Mouse (Mus musculus) lung, embryonic 14.5 days (tissue): Measurements from ENCODE around the gene Mindy1. TPM values are rescaled to one million over a fixed set of nuclear protein-coding genes. Genes with fewer than 3 reads are reported as not detected.
A peak's percentile ranks its signal among the peaks of the same experiment; 100 is the strongest.

Experiments used
- ATAC-seq: fragments of 200-750 bp; cut with Nextera tagmentation; 2 replicates; pipeline ENCODE4 v1.8.0; 2017; ENCODE audit warnings: mild to moderate bottlenecking, moderate TSS enrichment, moderate library complexity; ENCODE audit not compliant: insufficient read depth
- DNase-seq: peaks from one replicate; pipeline ENCODE4 v3.0.0-alpha.2; 2015
- H3K27ac ChIP-seq: fragments of 300-500 bp; sonication (generic); 2 replicates; pipeline ENCODE4 v1.5.1; 2014; ENCODE audit warnings: low read depth, mild to moderate bottlenecking, moderate library complexity
- H3K27me3 ChIP-seq: fragments of 300-500 bp; sonication (generic); 2 replicates; pipeline ENCODE4 v1.6.1; 2014; ENCODE audit warnings: low read length, control low read depth; ENCODE audit not compliant: insufficient read depth
- H3K36me3 ChIP-seq: fragments of 300-500 bp; sonication (generic); 2 replicates; pipeline ENCODE4 v1.6.1; 2014; ENCODE audit warnings: control low read depth; ENCODE audit not compliant: insufficient read depth
- H3K4me1 ChIP-seq: fragments of 300-500 bp; sonication (generic); 2 replicates; pipeline ENCODE4 v1.6.1; 2014; ENCODE audit warnings: antibody characterized with exemption, control low read depth; ENCODE audit not compliant: insufficient read depth
- H3K4me2 ChIP-seq: fragments of 300-500 bp; sonication (generic); 2 replicates; pipeline ENCODE4 v1.6.1; 2014; ENCODE audit warnings: mild to moderate bottlenecking
- H3K4me3 ChIP-seq: fragments of 300-500 bp; sonication (generic); 2 replicates; pipeline ENCODE4 v1.5.1; 2014; ENCODE audit warnings: low read depth, low read length
- H3K9ac ChIP-seq: fragments of 300-500 bp; sonication (generic); 2 replicates; pipeline ENCODE4 v1.6.1; 2014
- H3K9me3 ChIP-seq: fragments of 300-500 bp; sonication (generic); 2 replicates; pipeline ENCODE4 v1.6.1; 2016; ENCODE audit warnings: low read depth, low read length, control low read depth
- CTCF ChIP-seq: IDR thresholded peaks from 2 replicates; pipeline ENCODE4 v1.5.1; 2016; ENCODE audit warnings: antibody characterized with exemption, low read depth
- WGBS: fragments of 180-500 bp; shearing (Covaris S2); extraction: QIAGEN DNeasy Blood & Tissue Kit; methylation state at CpG from one replicate; pipeline ENCODE4 v1.1.7; 2014; 5-methylcytosine and 5-hydroxymethylcytosine counted together
- polyA plus RNA-seq: library from polyadenylated mRNA; unstranded; fragments of >200 nt; fragmentation: Nextera tagmentation; extraction: Ambion mirVana; gene quantifications from 2 replicates; pipeline ENCODE4 v1.2.1, GENCODE M21; 2014

Mindy1 gene
- polyA plus RNA-seq, 1 experiment from 2014 or later, result 40.0 TPM

- peak; percentile 43; the same call in 1 of the 2 replicates for ATAC-seq
- H3K27me3 ChIP-seq, result no peaks in the 10 kb centered on the region
- no peak within 1 kb of the TSS for H3K27ac ChIP-seq
- WGBS, result 43% methylated on average over 7 of the region's 7 CpGs
- H3K4me1 ChIP-seq, result no peaks in the 10 kb centered on the region
- no peak for TF ChIP-seq CTCF
- no peak within 1 kb of the TSS for H3K4me3 ChIP-seq
- no peaks in the 10 kb centered on the region for H3K9me3 ChIP-seq
- no peak within 1 kb of the TSS for H3K4me2 ChIP-seq
- no peak within 1 kb of the TSS for H3K9ac ChIP-seq
- no peak for DNase-seq
- no peaks in the 10 kb centered on the region for H3K36me3 ChIP-seq
These were observed 26.0 kb downstream of the Mindy1 start, which contains the start of gene Anxa9 for GRCm38 (mm10) chr3:95307100-95307499. Gene Anxa9 (minus strand): TSS chr3:95307176.

DNA sequence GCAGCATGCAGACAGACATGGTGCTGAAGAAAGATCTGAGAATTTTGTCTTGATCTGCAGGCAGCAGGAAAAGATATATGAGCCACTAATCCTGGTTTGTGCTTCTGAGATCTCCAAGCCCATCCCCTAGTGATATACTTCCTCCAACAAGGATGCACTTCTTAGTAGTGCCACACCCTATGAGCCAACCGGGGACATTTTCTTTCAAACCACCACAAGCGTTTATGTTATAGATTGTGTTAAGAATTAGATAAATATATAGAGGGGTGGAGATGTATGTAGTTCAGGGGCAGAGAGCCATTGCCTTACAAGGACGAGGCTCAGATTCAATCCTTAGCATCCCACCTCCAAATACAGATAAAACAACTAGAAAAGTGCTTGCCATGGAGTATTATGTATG, 29.4 kb downstream of the Mindy1 start:
- Histone ChIP-seq H3K9me3 (no peaks in the 10 kb centered on the region), H3K4me2 (no peak overlapping the region), H3K4me3 (no peak overlapping the region), H3K27me3 (no peaks in the 10 kb centered on the region), H3K9ac (no peak overlapping the region), H3K36me3 (no peaks in the 10 kb centered on the region), H3K4me1 (no peaks in the 10 kb centered on the region), H3K27ac (no peak overlapping the region)
- DNase-seq, result no peak
- WGBS, result 54% methylated on average over 3 of the region's 3 CpGs
- no peak for ATAC-seq
- no peak for TF ChIP-seq CTCF

DNA sequence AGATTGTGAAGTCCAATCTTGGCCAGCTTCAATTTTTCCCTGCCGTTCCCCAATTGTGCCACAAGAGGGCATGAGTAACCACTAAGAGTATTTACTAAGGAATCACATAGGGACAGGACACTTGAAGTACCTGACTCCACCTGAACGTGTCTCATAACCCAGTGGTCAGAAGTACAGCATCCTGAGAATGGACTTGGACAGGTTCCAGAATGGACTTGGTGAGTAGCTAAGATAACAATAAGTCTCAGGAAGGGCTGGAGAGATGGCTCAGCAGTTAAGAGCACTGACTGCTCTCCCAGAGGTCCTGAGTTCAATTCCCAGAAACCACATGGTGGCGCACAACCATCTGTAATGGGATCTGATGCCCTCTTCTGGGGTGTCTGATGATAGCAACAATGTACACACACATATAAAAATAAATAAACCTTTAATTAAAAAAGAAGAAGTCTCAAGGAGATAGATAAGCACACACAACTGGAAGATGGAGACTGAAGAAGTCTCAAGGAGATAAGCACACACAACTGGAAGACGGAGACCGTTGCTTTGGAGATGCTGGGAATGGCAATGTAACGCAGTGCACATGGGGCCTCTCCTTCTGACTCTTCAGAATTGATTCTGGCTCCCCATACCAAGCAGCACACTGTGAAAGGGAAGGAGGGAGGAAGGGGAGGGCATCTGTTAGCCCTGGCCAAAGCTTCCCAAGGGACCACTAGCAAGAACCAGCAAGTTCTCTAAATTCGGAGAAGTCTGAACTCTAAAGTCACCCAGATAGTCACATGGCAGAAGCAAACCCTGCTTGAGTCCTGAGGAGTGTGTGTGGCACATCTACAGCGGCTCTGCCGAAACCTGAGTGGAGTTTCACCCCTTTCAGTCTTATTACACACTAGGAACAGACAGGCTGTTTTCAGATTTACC, 30.1 kb downstream of the Mindy1 start:
- 0 out of 2 replicates have a peak, but pooled peaks cover under 1% of the 10 kb centered on the region for H3K4me1 ChIP-seq
- no peak overlapping the region for H3K9ac ChIP-seq
- no peak overlapping the region for H3K4me2 ChIP-seq
- H3K27me3 ChIP-seq, result no peaks in the 10 kb centered on the region
- H3K4me3 ChIP-seq, result no peak overlapping the region
- H3K9me3 ChIP-seq, result no peaks in the 10 kb centered on the region
- TF ChIP-seq CTCF, result peak; percentile 75
- ATAC-seq, result no peak
- WGBS, result 59% methylated on average over 9 of the region's 9 CpGs
- H3K27ac ChIP-seq, result no peak overlapping the region
- H3K36me3 ChIP-seq, result no peaks in the 10 kb centered on the region
- peak; percentile 90 for DNase-seq

DNA sequence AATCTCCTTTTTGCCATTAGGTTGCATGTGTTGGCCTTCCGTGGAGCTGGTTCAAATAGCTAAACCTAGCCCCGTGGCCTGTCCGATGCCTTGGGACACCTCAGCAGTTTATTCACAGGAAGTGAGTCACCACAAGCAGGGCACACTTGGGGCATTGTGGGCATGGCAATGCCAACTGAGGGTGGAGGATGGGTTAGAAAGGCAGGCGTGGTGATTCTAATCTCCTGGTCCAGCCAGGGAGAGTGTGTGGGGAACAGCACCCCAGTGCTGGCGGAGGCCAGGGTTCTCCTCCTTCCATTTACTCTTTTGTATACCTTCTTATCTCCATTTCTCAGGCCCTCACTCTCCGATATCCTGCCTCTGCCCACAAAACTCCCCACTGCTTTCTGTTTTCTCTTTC, 31.5 kb downstream of the Mindy1 start:
- Histone ChIP-seq H3K9ac (no peak overlapping the region), H3K36me3 (no peaks in the 10 kb centered on the region), H3K27me3 (no peaks in the 10 kb centered on the region), H3K9me3 (no peaks in the 10 kb centered on the region), H3K4me2 (no peak overlapping the region), H3K27ac (no peak overlapping the region), H3K4me3 (no peak overlapping the region), H3K4me1 (peaks cover 9% of the 10 kb centered on the region; the same call in 1 of the 2 replicates)
- 61% methylated on average over 6 of the region's 6 CpGs for WGBS
- ATAC-seq (no peak), DNase-seq (no peak)
- no peak for TF ChIP-seq CTCF

DNA sequence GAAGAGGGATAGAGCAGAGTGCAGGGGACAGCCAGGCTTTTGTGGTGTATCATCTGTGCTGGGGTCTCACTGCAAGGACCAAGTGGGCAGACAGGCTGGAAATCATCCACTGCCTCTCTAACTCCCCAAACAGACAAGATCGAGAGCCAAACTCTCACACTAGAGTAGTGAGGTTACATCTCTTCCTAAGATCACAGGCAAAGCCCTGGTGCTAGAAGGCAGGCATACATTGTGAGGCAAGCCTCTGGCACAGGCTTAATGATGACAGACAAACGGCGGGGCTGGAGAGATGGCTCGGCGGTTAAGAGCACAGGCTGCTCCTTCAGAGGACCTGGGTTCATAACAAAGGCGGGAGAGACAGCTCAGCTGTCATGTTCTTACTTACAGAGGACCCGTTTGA, 32.3 kb downstream of the Mindy1 start:
- Histone ChIP-seq H3K9me3 (no peaks in the 10 kb centered on the region), H3K4me2 (no peak overlapping the region), H3K36me3 (no peaks in the 10 kb centered on the region), H3K9ac (no peak overlapping the region), H3K27ac (no peak overlapping the region), H3K27me3 (no peaks in the 10 kb centered on the region), H3K4me1 (peaks cover 13% of the 10 kb centered on the region; the same call in 1 of the 2 replicates), H3K4me3 (no peak overlapping the region)
- ATAC-seq (no peak), DNase-seq (peak; percentile 13)
- TF ChIP-seq CTCF, result no peak
- WGBS, result 37% methylated on average over 7 of the region's 7 CpGs

- ATAC-seq, result no peak
- no peaks in the 10 kb centered on the region for H3K9me3 ChIP-seq
- DNase-seq, result no peak
- 65% methylated on average over 6 of the region's 6 CpGs for WGBS
- peak overlapping the region; percentile 92 for H3K4me2 ChIP-seq
- H3K27ac ChIP-seq, result no peak overlapping the region
- peak overlapping the region; percentile 94; the same call in 1 of the 2 replicates for H3K4me3 ChIP-seq
- H3K9ac ChIP-seq, result peak overlapping the region; percentile 99; the same call in 1 of the 2 replicates
- no peaks in the 10 kb centered on the region for H3K27me3 ChIP-seq
- H3K4me1 ChIP-seq, result peaks cover 18% of the 10 kb centered on the region; the same call in 1 of the 2 replicates
- no peak for TF ChIP-seq CTCF
- 0 out of 2 replicates have a peak, but pooled peaks cover 1% of the 10 kb centered on the region for H3K36me3 ChIP-seq
These were observed 32.9 kb downstream of the Mindy1 start for GRCm38 (mm10) chr3:95314075-95314474.

GRCm38 (mm10) chr3:95314486-95315093, 33.4 kb downstream of the Mindy1 start, which contains the start of gene Cers2:
Gene Cers2 (plus strand): TSS chr3:95314791.
- Histone ChIP-seq H3K4me1 (peaks cover 20% of the 10 kb centered on the region; the same call in 1 of the 2 replicates), H3K27ac (peak within 1 kb of the TSS; percentile 90), H3K27me3 (no peaks in the 10 kb centered on the region), H3K4me3 (peak within 1 kb of the TSS; percentile 94), H3K4me2 (peak within 1 kb of the TSS; percentile 92), H3K9me3 (no peaks in the 10 kb centered on the region), H3K36me3 (0 out of 2 replicates have a peak, but pooled peaks cover 5% of the 10 kb centered on the region), H3K9ac (peak within 1 kb of the TSS; percentile 99)
- no peak; the same call in 1 of the 2 replicates for ATAC-seq
- no peak for DNase-seq
- TF ChIP-seq CTCF, result no peak
- 4% methylated on average over 27 of the region's 27 CpGs for WGBS
